Mouse (Mus musculus) C2C12 (cell line): Measurements from ENCODE around the gene Msi2. TPM values are rescaled to one million over a fixed set of nuclear protein-coding genes. Genes with fewer than 3 reads are reported as not detected.

Source experiments
- H3K27me3 ChIP-seq: one replicate; pipeline ENCODE4 v1.6.1; 2011; ENCODE audit not compliant: control insufficient read depth, insufficient read depth, insufficient read length
- H3K36me3 ChIP-seq: one replicate; pipeline ENCODE4 v1.6.1; 2011; ENCODE audit not compliant: control insufficient read depth, insufficient read depth
- H3K4me3 ChIP-seq: one replicate; pipeline ENCODE4 v1.5.1; 2011; ENCODE audit warnings: mild to moderate bottlenecking, control low read depth; ENCODE audit not compliant: poor library complexity, insufficient read depth, severe bottlenecking
- H3K79me2 ChIP-seq: one replicate; pipeline ENCODE4 v1.6.1; 2011; ENCODE audit not compliant: control insufficient read depth, insufficient read depth
- H3K79me3 ChIP-seq: one replicate; pipeline ENCODE4 v1.6.1; 2011; ENCODE audit warnings: low read depth, control low read depth
- H3ac ChIP-seq: one replicate; pipeline ENCODE3; 2011; ENCODE audit warnings: low read depth; ENCODE audit not compliant: control insufficient read depth, insufficient read length
- CEBPB ChIP-seq: IDR thresholded peaks from one replicate; pipeline ENCODE4 v1.6.1; 2011; ENCODE audit warnings: low read depth, mild to moderate bottlenecking, control low read depth, moderate library complexity
- CTCF ChIP-seq: IDR thresholded peaks from one replicate; pipeline ENCODE4 v1.5.1; 2011; ENCODE audit not compliant: control insufficient read depth, insufficient read depth, insufficient read length
- FOSL1 ChIP-seq: IDR thresholded peaks from one replicate; pipeline ENCODE4 v1.8.0; 2011; ENCODE audit warnings: mild to moderate bottlenecking, low read length; ENCODE audit not compliant: poor library complexity, insufficient read depth, severe bottlenecking
- MAX ChIP-seq: IDR thresholded peaks from one replicate; pipeline ENCODE4 v1.6.1; 2011; ENCODE audit warnings: mild to moderate bottlenecking, control low read depth
- MYOD1 ChIP-seq: IDR thresholded peaks from one replicate; pipeline ENCODE4 v1.6.1; 2011; ENCODE audit warnings: low read depth; ENCODE audit not compliant: control insufficient read depth, insufficient read length
- MYOG ChIP-seq: IDR thresholded peaks from one replicate; pipeline ENCODE4 v1.6.1; 2011; ENCODE audit not compliant: control insufficient read depth, insufficient read length; ENCODE audit errors: extremely low read depth
- USF1 ChIP-seq: IDR thresholded peaks from one replicate; pipeline ENCODE4 v1.6.1; 2011; ENCODE audit warnings: low read depth, mild to moderate bottlenecking, control low read depth, moderate library complexity
- polyA plus RNA-seq: library from polyadenylated mRNA; unstranded; fragments of >200 nt; fragmentation: generic; extraction: Trizol; gene quantifications from one replicate; pipeline ENCODE4 v1.2.1, GENCODE M21; 2012; ENCODE audit warnings: missing spikeins

The Msi2 gene
- polyA plus RNA-seq, 1 experiment = 8.4 TPM

GRCm38 (mm10) chr11:88716061-88716994 lies 2.0 kb downstream of the Msi2 start:
- TF ChIP-seq CEBPB (no peak), MAX (no peak), FOSL1 (no peak), MYOD1 (no peak), MYOG (no peak), USF1 (no peak), CTCF (no peak)
- H3K4me3 ChIP-seq = peak overlapping the region; percentile 66
- peak overlapping the region; percentile 54 for H3ac ChIP-seq
- H3K36me3 ChIP-seq = peaks cover 30% of the 10 kb centered on the region
- peaks cover 11% of the 10 kb centered on the region for H3K79me3 ChIP-seq
- H3K27me3 ChIP-seq = no peaks in the 10 kb centered on the region
- H3K79me2 ChIP-seq = peaks cover 48% of the 10 kb centered on the region

GRCm38 (mm10) chr11:88715299-88715698 lies 3.0 kb downstream of the Msi2 start:
- Histone ChIP-seq H3ac (no peak overlapping the region), H3K4me3 (no peak overlapping the region), H3K79me3 (peaks cover 11% of the 10 kb centered on the region), H3K27me3 (no peaks in the 10 kb centered on the region), H3K79me2 (peaks cover 48% of the 10 kb centered on the region), H3K36me3 (peaks cover 41% of the 10 kb centered on the region)
- TF ChIP-seq CEBPB = no peak
- no peak for TF ChIP-seq USF1
- TF ChIP-seq MAX = no peak
- TF ChIP-seq MYOG = no peak
- no peak for TF ChIP-seq CTCF
- no peak for TF ChIP-seq MYOD1
- no peak for TF ChIP-seq FOSL1

GRCm38 (mm10) chr11:88714127-88714526 lies 4.2 kb downstream of the Msi2 start:
- Histone ChIP-seq H3K79me3 (peaks cover 11% of the 10 kb centered on the region), H3ac (no peak overlapping the region), H3K4me3 (no peak overlapping the region), H3K36me3 (peaks cover 50% of the 10 kb centered on the region), H3K27me3 (no peaks in the 10 kb centered on the region), H3K79me2 (peaks cover 48% of the 10 kb centered on the region)
- TF ChIP-seq CTCF = no peak
- TF ChIP-seq CEBPB = no peak
- TF ChIP-seq MYOG = no peak

GRCm38 (mm10) chr11:88713479-88713878 lies 4.8 kb downstream of the Msi2 start:
- Histone ChIP-seq H3K79me2 (peaks cover 48% of the 10 kb centered on the region), H3ac (no peak overlapping the region), H3K27me3 (no peaks in the 10 kb centered on the region), H3K79me3 (peaks cover 11% of the 10 kb centered on the region), H3K4me3 (no peak overlapping the region), H3K36me3 (peaks cover 56% of the 10 kb centered on the region)
- TF ChIP-seq FOSL1 (no peak), CEBPB (no peak), CTCF (no peak), MYOG (no peak), MYOD1 (no peak), MAX (no peak), USF1 (no peak)

- Histone ChIP-seq H3K36me3 (peaks cover 76% of the 10 kb centered on the region), H3K27me3 (no peaks in the 10 kb centered on the region), H3K4me3 (no peak overlapping the region), H3ac (no peak overlapping the region), H3K79me3 (peaks cover 6% of the 10 kb centered on the region), H3K79me2 (peaks cover 22% of the 10 kb centered on the region)
- TF ChIP-seq MYOD1 (no peak), MAX (no peak), CEBPB (no peak), USF1 (no peak), CTCF (no peak), FOSL1 (no peak), MYOG (no peak)
Measured at GRCm38 (mm10) chr11:88709876-88710614, 8.3 kb downstream of the Msi2 start.
